Mouse (Mus musculus) thymus, adult 2 months (tissue): ENCODE results near the gene Catsperg1.

ENCODE experiments used
- CTCF ChIP-seq: fragments of 200-500 bp; IDR thresholded peaks from 2 replicates; pipeline ENCODE4 v1.5.1; 2012; ENCODE audit warnings: mild to moderate bottlenecking, control low read depth, low read length, moderate library complexity, borderline replicate concordance; ENCODE audit not compliant: control insufficient read depth, poor library complexity, insufficient read depth; ENCODE audit errors: extremely low read depth
- POLR2A ChIP-seq: fragments of 200-500 bp; IDR thresholded peaks from 2 replicates; pipeline ENCODE4 v1.6.1; 2012; ENCODE audit warnings: mild to moderate bottlenecking, low read length, control low read depth, moderate library complexity; ENCODE audit not compliant: control insufficient read depth, poor library complexity, insufficient read depth; ENCODE audit errors: extremely low read depth

GRCm38 (mm10) chr7:29246015-29246414 is 32.2 kb upstream of the Catsperg1 start:
- TF ChIP-seq POLR2A (no peak), CTCF (no peak)
